Mouse (Mus musculus) brain, embryonic 14.5 days (tissue): ENCODE measurements around the gene Wfikkn2.

Source experiments
- CTCF ChIP-seq: fragments of 200-500 bp; IDR thresholded peaks from 2 replicates; pipeline ENCODE4 v1.5.1; 2012; ENCODE audit warnings: inconsistent platforms, mild to moderate bottlenecking, moderate library complexity, borderline replicate concordance; ENCODE audit not compliant: insufficient read depth, insufficient read length; ENCODE audit errors: extremely low read depth
- POLR2A ChIP-seq: fragments of 200-500 bp; IDR thresholded peaks from 2 replicates; pipeline ENCODE4 v1.6.1; 2012; ENCODE audit warnings: mild to moderate bottlenecking, inconsistent platforms, borderline replicate concordance; ENCODE audit not compliant: poor library complexity, insufficient read depth, insufficient read length, severe bottlenecking; ENCODE audit errors: extremely low read depth

GRCm38 (mm10) chr11:94200422-94200821 is 45.4 kb downstream of the Wfikkn2 start:
- no peak for TF ChIP-seq POLR2A
- no peak for TF ChIP-seq CTCF
